Mouse (Mus musculus) embryonic facial prominence, embryonic 11.5 days (tissue): ENCODE data around the gene Cox6a1. TPM values are rescaled to one million over a fixed set of nuclear protein-coding genes. Genes with fewer than 3 reads are reported as not detected.

Experiments used
- ATAC-seq: fragments of 200-750 bp; cut with Nextera tagmentation; replicated peaks from 2 replicates; pipeline ENCODE4 v1.8.0; 2017; ENCODE audit warnings: low read depth; ENCODE audit not compliant: insufficient number of reproducible peaks, low FRiP score, low TSS enrichment
- DNase-seq: peaks from one replicate; pipeline ENCODE4 v3.0.0-alpha.2; 2015; ENCODE audit warnings: low spot score
- H3K27ac ChIP-seq: fragments of 300-500 bp; sonication (generic); replicated peaks from 2 replicates; pipeline ENCODE4 v1.5.1; 2014; ENCODE audit warnings: mild to moderate bottlenecking, low read depth, low read length, control low read depth
- H3K27me3 ChIP-seq: fragments of 300-500 bp; sonication (generic); 2 replicates; pipeline ENCODE4 v1.6.1; 2014; ENCODE audit warnings: mild to moderate bottlenecking, low read length, moderate library complexity, mixed read lengths; ENCODE audit not compliant: control insufficient read depth, insufficient read depth
- H3K36me3 ChIP-seq: fragments of 300-500 bp; sonication (generic); replicated peaks from 2 replicates; pipeline ENCODE4 v1.6.1; 2014; ENCODE audit warnings: low read depth, mild to moderate bottlenecking, low read length, moderate library complexity, mixed read lengths; ENCODE audit not compliant: control insufficient read depth, insufficient read depth
- H3K4me1 ChIP-seq: fragments of 300-500 bp; sonication (generic); 2 replicates; pipeline ENCODE4 v1.6.1; 2014; ENCODE audit warnings: low read length, mixed read lengths; ENCODE audit not compliant: control insufficient read depth, insufficient read depth
- H3K4me2 ChIP-seq: fragments of 300-500 bp; sonication (generic); 2 replicates; pipeline ENCODE4 v1.6.1; 2014; ENCODE audit warnings: low read depth, mild to moderate bottlenecking, control low read depth, low read length, moderate library complexity
- H3K4me3 ChIP-seq: fragments of 300-500 bp; sonication (generic); 2 replicates; pipeline ENCODE4 v1.5.1; 2014; ENCODE audit warnings: low read depth, low read length, control low read depth
- H3K9ac ChIP-seq: fragments of 300-500 bp; sonication (generic); replicated peaks from 2 replicates; pipeline ENCODE4 v1.6.1; 2014; ENCODE audit warnings: mild to moderate bottlenecking, control low read depth, low read length
- H3K9me3 ChIP-seq: fragments of 300-500 bp; sonication (generic); replicated peaks from 2 replicates; pipeline ENCODE4 v1.6.1; 2016; ENCODE audit warnings: mild to moderate bottlenecking, low read length, inconsistent platforms, mixed read lengths; ENCODE audit not compliant: control insufficient read depth
- WGBS: fragments of 180-500 bp; shearing (Covaris S2); extraction: QIAGEN DNeasy Blood & Tissue Kit; methylation state at CpG from one replicate; pipeline ENCODE4 v1.1.7; 2014; 5-methylcytosine and 5-hydroxymethylcytosine counted together
- polyA plus RNA-seq: library from polyadenylated mRNA; unstranded; fragments of >200 nt; fragmentation: Nextera tagmentation; extraction: Ambion mirVana; gene quantifications from 2 replicates; pipeline ENCODE4 v1.2.1, GENCODE M21; 2014

The Cox6a1 gene
- polyA plus RNA-seq: 569 and 629 TPM in 2 replicates

DNA sequence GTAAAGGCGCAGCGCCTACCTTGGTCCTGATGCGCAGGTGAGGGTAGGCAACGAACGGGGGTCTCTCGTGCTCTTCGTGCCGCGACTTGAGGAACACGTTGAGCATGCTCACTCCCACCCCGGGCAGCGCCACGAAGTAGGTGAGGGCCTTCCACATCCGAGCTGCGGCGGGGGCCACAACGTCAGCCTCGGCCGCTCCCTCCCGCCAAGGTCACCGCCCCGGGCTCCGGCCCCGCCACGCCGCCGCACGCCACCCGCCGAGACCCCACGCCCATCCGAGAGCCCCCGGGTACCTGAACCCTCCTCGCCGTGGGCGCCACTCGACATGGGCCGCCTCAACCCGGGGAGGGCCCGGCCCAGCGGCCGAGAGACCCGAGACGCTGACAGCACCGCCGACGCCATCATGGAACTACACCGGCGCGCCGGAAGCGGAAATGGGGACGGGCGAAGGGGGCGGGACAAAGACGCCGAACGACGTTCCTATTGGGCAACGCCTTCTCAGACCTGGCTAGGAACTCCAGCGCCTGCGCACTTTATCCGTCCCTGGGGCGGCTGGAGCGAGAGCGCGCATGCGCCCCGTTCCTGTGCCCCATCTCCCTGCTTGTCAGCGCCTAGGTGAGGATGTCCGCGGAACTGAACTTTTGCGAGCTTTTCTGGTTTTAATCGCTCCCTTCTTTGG lies at the start of gene Cox6a1:
Gene Cox6a1, minus strand, starts transcription at position 436 of the 679 bp plus-strand sequence.
- H3K9me3 ChIP-seq: no peaks in the 10 kb centered on the region
- H3K4me3 ChIP-seq: peak within 1 kb of the TSS; percentile 86
- H3K9ac ChIP-seq: peak within 1 kb of the TSS; percentile 79
- peak; percentile 100 for DNase-seq
- peak within 1 kb of the TSS; percentile 5; the same call in 1 of the 2 replicates for H3K27ac ChIP-seq
- peaks cover 3% of the 10 kb centered on the region for H3K4me1 ChIP-seq
- peak within 1 kb of the TSS; percentile 88 for H3K4me2 ChIP-seq
- no peaks in the 10 kb centered on the region for H3K27me3 ChIP-seq
- ATAC-seq: peak; percentile 90
- peaks cover 5% of the 10 kb centered on the region for H3K36me3 ChIP-seq
- under 1% methylated on average over 66 of the region's 74 CpGs for WGBS

DNA sequence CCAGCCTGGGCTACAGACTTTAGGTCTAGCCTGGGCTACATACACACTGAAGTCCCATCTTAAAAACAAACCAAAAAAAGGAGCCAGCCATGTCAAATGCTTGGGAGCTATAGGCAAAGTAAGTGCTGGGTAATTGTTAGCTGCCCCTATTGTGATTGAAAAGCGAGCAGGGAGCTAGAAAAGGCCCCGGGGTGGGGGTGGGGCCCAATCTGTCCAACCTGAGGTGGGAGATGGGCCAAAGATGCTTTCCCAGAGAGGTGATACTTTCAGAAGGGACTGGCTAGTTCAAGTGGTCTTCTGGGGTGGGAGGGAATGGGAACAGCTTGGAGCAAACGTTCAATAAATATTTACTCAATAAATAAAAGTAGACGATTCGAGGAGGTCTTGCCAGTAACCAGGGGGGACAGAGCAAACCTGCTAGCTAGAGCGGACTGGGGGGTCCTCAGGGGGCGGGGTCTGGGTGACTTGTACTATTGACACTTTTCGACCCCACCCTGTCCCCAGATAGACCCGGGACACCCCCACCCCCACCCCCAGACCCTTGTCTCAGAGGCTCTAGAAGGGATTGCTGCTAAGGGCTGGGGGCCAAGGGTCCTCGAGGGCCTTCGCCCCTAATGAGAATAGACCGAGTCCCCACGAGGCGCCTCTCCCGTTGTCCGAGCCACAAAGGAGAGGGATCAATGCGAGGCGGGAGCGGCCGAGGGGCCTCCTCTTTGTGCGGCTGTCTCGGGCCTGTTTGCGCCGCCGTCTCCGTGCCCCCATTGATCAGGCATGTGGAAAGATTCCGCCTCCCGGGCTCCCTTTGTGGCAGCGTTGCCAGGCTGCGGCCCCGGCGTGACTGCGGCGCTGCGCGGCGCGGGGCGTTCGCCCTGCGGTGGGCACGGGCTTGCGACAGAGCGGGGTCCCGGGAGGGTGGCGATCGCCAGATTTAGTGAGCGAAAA lies 49.3 kb upstream of the Cox6a1 start:
- Histone ChIP-seq H3K27ac (0 out of 2 replicates have a peak overlapping the region, but pooled peaks have one; percentile 47), H3K27me3 (no peaks in the 10 kb centered on the region), H3K4me2 (peak overlapping the region; percentile 53), H3K4me1 (peaks cover 3% of the 10 kb centered on the region; the same call in 1 of the 2 replicates), H3K9ac (peak overlapping the region; percentile 78), H3K9me3 (no peaks in the 10 kb centered on the region), H3K36me3 (no peaks in the 10 kb centered on the region), H3K4me3 (peak overlapping the region; percentile 23)
- DNase-seq (peak; percentile 74), ATAC-seq (peak; percentile 63)
- 2% methylated on average over 47 of the region's 48 CpGs for WGBS

DNA sequence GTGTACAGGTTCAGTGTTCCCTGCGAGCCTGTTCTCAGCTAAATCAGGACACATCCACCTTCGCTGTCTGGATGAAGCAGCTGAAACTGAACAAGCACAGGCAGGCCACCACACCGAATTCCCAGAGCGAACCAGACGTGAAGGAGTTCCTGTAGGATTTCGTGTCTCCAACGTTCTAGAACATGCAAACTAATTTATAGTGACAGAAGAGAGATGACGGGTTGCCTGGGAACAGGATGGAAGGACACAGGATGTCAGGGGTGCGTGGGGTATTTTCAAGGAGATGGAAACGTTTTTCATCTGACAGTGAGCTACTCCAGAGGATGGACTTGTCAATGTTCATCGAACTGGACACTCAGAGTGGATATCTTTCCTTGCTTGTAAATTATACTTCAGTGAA lies 47.9 kb upstream of the Cox6a1 start:
- no peak overlapping the region for H3K4me3 ChIP-seq

DNA sequence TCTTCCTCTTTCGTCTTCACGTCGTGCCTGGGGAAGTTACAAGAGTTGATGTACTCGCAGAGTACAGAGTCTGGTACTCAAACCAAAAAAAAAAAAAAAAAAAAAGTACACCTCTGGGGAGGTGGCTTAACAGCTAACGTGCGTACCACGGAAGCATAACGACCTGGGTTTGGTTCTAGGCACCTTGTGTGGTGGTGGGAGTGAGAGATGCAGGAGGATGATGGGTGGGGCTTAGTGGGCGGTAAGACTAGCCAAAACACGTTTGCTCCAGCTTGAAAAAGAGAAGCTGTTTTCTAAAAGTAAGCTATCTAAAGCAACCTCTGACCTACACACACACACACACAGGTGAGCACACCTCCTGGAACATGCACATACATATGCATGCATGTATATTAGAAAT lies 46.1 kb upstream of the Cox6a1 start:
- no peak overlapping the region for H3K4me2 ChIP-seq
- peaks cover 3% of the 10 kb centered on the region; the same call in 1 of the 2 replicates for H3K4me1 ChIP-seq
- H3K9ac ChIP-seq: no peak overlapping the region
- no peak overlapping the region for H3K27ac ChIP-seq
- H3K4me3 ChIP-seq: no peak overlapping the region
- H3K36me3 ChIP-seq: no peaks in the 10 kb centered on the region
- no peaks in the 10 kb centered on the region for H3K27me3 ChIP-seq
- ATAC-seq (no peak), DNase-seq (no peak)
- WGBS: 24% methylated on average over 10 of the region's 10 CpGs
- no peaks in the 10 kb centered on the region for H3K9me3 ChIP-seq

More for the DNA sequence above, 47.9 kb upstream of the Cox6a1 start:
- no peak overlapping the region for H3K9ac ChIP-seq
- DNase-seq (no peak), ATAC-seq (no peak)
- no peaks in the 10 kb centered on the region for H3K27me3 ChIP-seq
- 64% methylated on average over 11 of the region's 11 CpGs for WGBS
- peaks cover 3% of the 10 kb centered on the region; the same call in 1 of the 2 replicates for H3K4me1 ChIP-seq
- no peak overlapping the region for H3K27ac ChIP-seq
- no peaks in the 10 kb centered on the region for H3K9me3 ChIP-seq
- no peak overlapping the region for H3K4me2 ChIP-seq
- H3K36me3 ChIP-seq: no peaks in the 10 kb centered on the region

DNA sequence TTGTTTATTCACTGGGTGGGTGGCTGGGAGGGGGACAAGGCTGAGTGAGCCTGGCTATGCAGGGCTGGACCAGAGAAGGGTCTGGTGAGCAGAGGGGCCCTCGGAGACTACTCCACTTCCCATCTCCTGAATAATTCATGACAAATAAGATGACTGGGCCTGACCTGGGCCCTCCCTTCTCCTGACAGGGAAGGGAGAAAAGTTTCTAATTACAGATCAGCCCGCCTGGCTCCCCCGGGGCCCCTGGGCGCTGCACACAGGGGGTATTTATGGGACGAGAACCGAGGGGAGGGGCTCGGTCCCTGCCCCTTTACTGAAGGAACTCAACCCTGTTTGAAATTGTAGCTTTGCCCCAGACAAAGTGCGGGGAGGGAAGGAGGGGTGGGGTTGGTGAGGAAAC lies 45.4 kb upstream of the Cox6a1 start:
- Histone ChIP-seq H3K4me3 (no peak overlapping the region), H3K36me3 (no peaks in the 10 kb centered on the region), H3K9me3 (no peaks in the 10 kb centered on the region), H3K4me2 (0 out of 2 replicates have a peak overlapping the region, but pooled peaks have one; percentile 11), H3K27me3 (no peaks in the 10 kb centered on the region), H3K9ac (no peak overlapping the region; the same call in 1 of the 2 replicates), H3K27ac (no peak overlapping the region), H3K4me1 (peaks cover 3% of the 10 kb centered on the region; the same call in 1 of the 2 replicates)
- ATAC-seq (peak; percentile 76), DNase-seq (peak; percentile 54)
- WGBS: 2% methylated on average over 8 of the region's 8 CpGs

DNA sequence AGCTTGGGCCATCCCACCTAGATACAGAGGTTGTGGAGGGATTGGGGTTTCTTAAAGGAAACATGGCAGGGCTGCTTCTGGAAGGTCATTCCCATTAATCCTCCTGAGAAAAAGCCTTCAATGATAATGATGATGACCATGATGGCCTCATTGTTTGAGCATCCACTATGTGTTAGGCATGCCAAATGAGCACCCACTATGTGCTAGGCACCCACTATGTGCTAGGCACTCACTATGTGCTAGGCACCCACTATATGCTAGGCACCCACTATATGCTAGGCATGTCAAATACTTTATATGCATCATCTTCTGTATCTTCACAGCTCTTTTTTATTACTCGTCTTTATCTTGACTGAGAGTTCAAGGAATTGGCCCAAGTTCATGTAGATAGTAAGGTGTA lies 44.2 kb upstream of the Cox6a1 start:
- 94% methylated on average over 1 of the region's 1 CpGs for WGBS
- ATAC-seq (no peak), DNase-seq (no peak)
- Histone ChIP-seq H3K36me3 (no peaks in the 10 kb centered on the region), H3K27me3 (no peaks in the 10 kb centered on the region), H3K4me1 (peaks cover 2% of the 10 kb centered on the region; the same call in 1 of the 2 replicates), H3K4me3 (no peak overlapping the region), H3K4me2 (no peak overlapping the region), H3K27ac (no peak overlapping the region), H3K9ac (no peak overlapping the region), H3K9me3 (no peaks in the 10 kb centered on the region)

DNA sequence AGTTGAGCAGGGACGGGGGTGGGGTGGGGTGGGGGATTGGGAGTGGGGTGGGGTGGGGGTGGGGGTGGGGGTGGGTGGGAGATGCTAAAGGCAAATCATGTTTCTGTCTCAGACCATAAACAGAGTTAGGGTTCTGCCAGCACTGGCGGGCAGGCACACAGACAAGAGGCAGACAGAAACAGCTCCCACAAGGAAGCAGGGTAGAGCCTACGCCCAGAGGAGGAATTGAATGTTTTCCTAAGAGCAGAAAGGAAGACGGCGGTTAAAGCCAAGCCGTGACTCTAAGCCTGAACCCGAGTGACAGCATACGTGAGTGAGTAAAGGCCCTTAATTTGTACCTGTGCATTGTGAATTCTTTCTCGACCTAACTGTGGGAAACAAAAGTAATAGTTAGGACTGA lies 43.2 kb upstream of the Cox6a1 start:
- no peak for DNase-seq
- 22% methylated on average over 9 of the region's 9 CpGs for WGBS
- no peak overlapping the region for H3K27ac ChIP-seq
- H3K36me3 ChIP-seq: no peaks in the 10 kb centered on the region
- H3K4me2 ChIP-seq: no peak overlapping the region
- no peak for ATAC-seq
- H3K27me3 ChIP-seq: no peaks in the 10 kb centered on the region
- H3K9ac ChIP-seq: no peak overlapping the region
- H3K4me1 ChIP-seq: no peaks in the 10 kb centered on the region
- H3K9me3 ChIP-seq: no peaks in the 10 kb centered on the region
- no peak overlapping the region for H3K4me3 ChIP-seq
